Mouse (Mus musculus): Measurements from ENCODE around the gene Itgb6. TPM values are rescaled to one million over a fixed set of nuclear protein-coding genes. Genes with fewer than 3 reads are reported as not detected.

The Itgb6 gene
- polyA plus RNA-seq, 1 experiment from 2014 or later: 1.9 TPM

- H3K27ac ChIP-seq: peak overlapping the region; percentile 41
- no peak overlapping the region for H3K4me3 ChIP-seq (replicated peaks)
- H3K36me3 ChIP-seq: no peaks in the 10 kb centered on the region
- H3K4me1 ChIP-seq (replicated peaks): peaks cover 42% of the 10 kb centered on the region
- H3K9me3 ChIP-seq: no peaks in the 10 kb centered on the region
- peaks cover 3% of the 10 kb centered on the region; the same call in 1 of the 2 replicates for H3K27me3 ChIP-seq
- 25% methylated on average over 1 of the region's 1 CpGs for WGBS
- no peak overlapping the region for H3K9ac ChIP-seq (replicated peaks)
- H3K4me2 ChIP-seq: no peak overlapping the region
- ATAC-seq (ENCODE audit: insufficient number of reproducible peaks, insufficient read depth, low FRiP score, low TSS enrichment, low read depth): 0 out of 2 replicates have a peak, but pooled peaks have one; percentile 23
Observed at GRCm38 (mm10) chr2:60698155-60698554, 24.3 kb downstream of the Itgb6 start.

DNA sequence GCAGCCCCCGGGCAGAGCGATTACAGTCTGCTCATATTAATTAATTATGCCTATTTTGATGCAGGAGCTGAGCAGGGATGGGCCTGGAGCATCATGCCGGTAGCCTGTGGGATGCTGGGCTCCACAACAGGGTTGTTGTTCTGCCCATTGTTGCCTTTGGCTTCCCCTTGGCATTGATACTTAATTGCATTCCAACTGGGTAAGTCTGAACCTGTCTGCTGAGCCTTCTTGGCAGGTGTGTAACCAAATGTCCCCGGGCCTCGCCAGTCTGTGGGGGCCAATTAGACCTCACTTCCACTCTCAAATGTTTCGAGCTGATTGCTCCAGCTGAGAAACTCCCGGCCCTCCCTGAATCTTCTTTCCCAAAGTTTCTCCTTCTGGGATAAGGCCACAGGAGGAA lies 24.9 kb downstream of the Itgb6 start:
- Histone ChIP-seq H3K4me1 (replicated peaks) (peaks cover 45% of the 10 kb centered on the region), H3K4me3 (replicated peaks) (no peak overlapping the region), H3K36me3 (no peaks in the 10 kb centered on the region), H3K9me3 (no peaks in the 10 kb centered on the region), H3K4me2 (no peak overlapping the region), H3K27ac (peak overlapping the region; percentile 41; the same call in 1 of the 2 replicates), H3K27me3 (peaks cover 3% of the 10 kb centered on the region; the same call in 1 of the 2 replicates), H3K9ac (replicated peaks) (no peak overlapping the region)
- WGBS: 68% methylated on average over 7 of the region's 7 CpGs
- no peak for ATAC-seq (ENCODE audit: insufficient number of reproducible peaks, insufficient read depth, low FRiP score, low TSS enrichment, low read depth)

DNA sequence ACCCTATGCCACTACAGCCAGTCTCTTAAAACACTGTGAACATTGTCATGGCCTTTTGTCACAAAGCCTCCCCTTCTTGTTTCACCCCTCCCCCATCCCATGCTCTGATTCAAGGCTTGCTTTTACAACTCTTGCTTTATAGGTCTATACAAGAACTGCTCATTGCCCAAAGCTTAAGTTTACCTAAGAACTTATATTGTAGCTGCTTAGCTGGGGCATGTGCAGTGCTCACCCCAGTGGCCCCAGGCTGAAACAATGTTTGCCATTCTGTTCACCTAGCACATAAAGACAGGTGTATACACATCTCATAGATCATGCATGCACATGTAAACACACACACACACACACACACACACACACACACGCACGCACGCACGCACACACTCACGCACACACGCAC lies 25.9 kb downstream of the Itgb6 start:
- 88% methylated on average over 6 of the region's 6 CpGs for whole genome bisulfite sequencing
- Histone ChIP-seq H3K4me2 (no peak overlapping the region), H3K9me3 (no peaks in the 10 kb centered on the region), H3K4me3 (replicated peaks) (no peak overlapping the region), H3K9ac (replicated peaks) (no peak overlapping the region), H3K36me3 (no peaks in the 10 kb centered on the region), H3K4me1 (replicated peaks) (peaks cover 50% of the 10 kb centered on the region), H3K27me3 (peaks cover 3% of the 10 kb centered on the region; the same call in 1 of the 2 replicates), H3K27ac (no peak overlapping the region)
- no peak for ATAC-seq (ENCODE audit: insufficient number of reproducible peaks, insufficient read depth, low FRiP score, low TSS enrichment, low read depth)

DNA sequence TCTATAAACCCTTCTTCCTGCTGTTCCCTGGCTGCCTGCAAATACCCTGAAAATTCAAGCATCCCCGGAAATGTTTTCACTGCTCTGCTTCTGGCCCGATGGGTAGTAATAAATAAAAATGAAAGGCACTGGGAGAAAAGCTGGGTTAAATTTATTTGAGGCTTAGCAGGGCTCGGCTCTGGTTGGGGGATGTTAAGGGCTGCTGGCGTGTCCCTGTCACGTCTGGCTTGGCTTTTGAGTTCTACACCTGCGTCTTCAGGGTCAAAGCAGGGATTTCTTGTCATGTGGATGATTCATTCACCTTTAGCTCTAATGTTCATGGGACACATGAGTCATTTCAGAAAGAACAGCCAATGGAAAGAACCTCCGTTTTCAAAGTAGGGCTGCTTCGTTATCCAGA lies 26.7 kb downstream of the Itgb6 start:
- ATAC-seq (ENCODE audit: insufficient number of reproducible peaks, insufficient read depth, low FRiP score, low TSS enrichment, low read depth): no peak
- 23% methylated on average over 8 of the region's 8 CpGs for WGBS
- Histone ChIP-seq H3K4me2 (no peak overlapping the region), H3K4me3 (replicated peaks) (no peak overlapping the region), H3K27ac (no peak overlapping the region), H3K9me3 (no peaks in the 10 kb centered on the region), H3K9ac (replicated peaks) (no peak overlapping the region), H3K27me3 (peaks cover 3% of the 10 kb centered on the region; the same call in 1 of the 2 replicates), H3K36me3 (no peaks in the 10 kb centered on the region), H3K4me1 (replicated peaks) (peaks cover 50% of the 10 kb centered on the region)

- H3K9me3 ChIP-seq: no peaks in the 10 kb centered on the region
- H3K36me3 ChIP-seq: no peaks in the 10 kb centered on the region
- no peak for ATAC-seq (ENCODE audit: insufficient number of reproducible peaks, insufficient read depth, low FRiP score, low TSS enrichment, low read depth)
- H3K27me3 ChIP-seq: peaks cover 3% of the 10 kb centered on the region; the same call in 1 of the 2 replicates
- peaks cover 50% of the 10 kb centered on the region for H3K4me1 ChIP-seq (replicated peaks)
- WGBS: 86% methylated on average over 8 of the region's 8 CpGs
- no peak overlapping the region for H3K4me3 ChIP-seq (replicated peaks)
- H3K27ac ChIP-seq: no peak overlapping the region
- H3K4me2 ChIP-seq: no peak overlapping the region
- H3K9ac ChIP-seq (replicated peaks): no peak overlapping the region
Observed at GRCm38 (mm10) chr2:60694563-60694962, 27.9 kb downstream of the Itgb6 start.

DNA sequence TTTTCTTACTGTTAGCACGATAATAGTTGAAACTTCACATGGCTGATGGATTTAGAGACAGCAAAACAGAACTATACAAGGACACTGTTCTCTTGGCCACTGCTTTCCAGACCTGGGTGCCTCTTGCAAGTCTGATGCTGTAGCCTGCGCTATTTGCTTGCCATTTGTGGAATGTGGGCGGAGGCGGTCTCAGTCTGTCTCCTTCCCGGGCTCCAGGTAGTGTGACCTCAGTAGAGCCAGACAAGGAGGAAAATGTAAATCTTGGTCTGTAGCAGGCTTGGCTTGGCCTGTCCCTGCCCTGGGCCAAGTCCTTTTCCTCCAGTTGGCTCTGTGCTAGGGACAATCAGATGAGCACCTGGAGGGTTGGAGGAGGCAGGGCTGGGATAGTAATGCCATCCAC lies 30.2 kb downstream of the Itgb6 start:
- H3K4me2 ChIP-seq: no peak overlapping the region
- no peak overlapping the region for H3K27ac ChIP-seq
- H3K4me3 ChIP-seq (replicated peaks): no peak overlapping the region
- peaks cover 3% of the 10 kb centered on the region; the same call in 1 of the 2 replicates for H3K27me3 ChIP-seq
- H3K9me3 ChIP-seq: no peaks in the 10 kb centered on the region
- WGBS: 60% methylated on average over 5 of the region's 5 CpGs
- no peak overlapping the region for H3K9ac ChIP-seq (replicated peaks)
- no peaks in the 10 kb centered on the region for H3K36me3 ChIP-seq
- no peak for ATAC-seq (ENCODE audit: insufficient number of reproducible peaks, insufficient read depth, low FRiP score, low TSS enrichment, low read depth)
- H3K4me1 ChIP-seq (replicated peaks): peaks cover 36% of the 10 kb centered on the region

DNA sequence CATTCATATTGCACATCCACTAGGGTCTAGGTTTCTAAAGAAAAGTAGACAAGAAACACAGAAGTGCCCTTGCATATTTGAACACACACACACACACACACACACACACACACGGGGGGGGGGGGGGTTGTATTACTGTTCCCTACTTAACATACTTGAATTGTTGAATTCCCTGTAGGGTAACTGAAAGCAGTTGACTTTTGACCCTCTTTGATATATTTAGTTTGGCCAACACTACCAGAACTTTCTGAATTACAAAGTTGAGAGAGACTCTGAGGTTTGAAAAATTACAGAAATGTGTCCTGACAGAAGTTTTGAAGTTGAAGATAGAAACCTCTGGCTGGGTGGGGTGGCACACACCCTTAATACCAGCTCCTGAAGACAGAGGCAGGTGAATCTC lies 32.2 kb downstream of the Itgb6 start:
- no peak for ATAC-seq (ENCODE audit: insufficient number of reproducible peaks, insufficient read depth, low FRiP score, low TSS enrichment, low read depth)
- no peak overlapping the region for H3K9ac ChIP-seq (replicated peaks)
- H3K27me3 ChIP-seq: peaks cover 3% of the 10 kb centered on the region; the same call in 1 of the 2 replicates
- H3K4me2 ChIP-seq: no peak overlapping the region
- H3K4me1 ChIP-seq (replicated peaks): peaks cover 16% of the 10 kb centered on the region
- H3K27ac ChIP-seq: no peak overlapping the region
- 64% methylated on average over 1 of the region's 1 CpGs for WGBS
- no peak overlapping the region for H3K4me3 ChIP-seq (replicated peaks)
- no peaks in the 10 kb centered on the region for H3K36me3 ChIP-seq
- no peaks in the 10 kb centered on the region for H3K9me3 ChIP-seq

- peak; percentile 71; the same call in 1 of the 2 replicates for ATAC-seq (ENCODE audit: insufficient number of reproducible peaks, insufficient read depth, low FRiP score, low TSS enrichment, low read depth)
Observed at GRCm38 (mm10) chr2:60688944-60689615, 33.4 kb downstream of the Itgb6 start.

DNA sequence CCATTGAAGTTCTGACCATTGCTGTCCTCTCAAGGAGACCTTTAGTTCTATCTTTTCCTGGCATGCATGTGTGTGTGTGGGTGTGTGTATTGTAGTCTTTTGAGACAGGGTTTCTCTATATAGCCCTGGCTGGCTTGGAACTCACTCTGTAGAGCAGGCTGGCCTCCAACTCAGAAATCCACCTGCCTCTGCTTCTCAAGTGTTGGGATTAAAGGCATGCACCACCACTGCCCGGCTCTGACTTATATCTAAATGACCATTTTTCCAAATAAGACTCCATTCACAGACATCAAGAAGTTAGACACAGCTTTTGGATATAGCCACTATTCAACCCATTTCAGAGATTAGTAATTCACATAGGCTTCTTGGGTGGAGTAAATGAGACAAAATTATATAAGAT lies 34.3 kb downstream of the Itgb6 start:
- ATAC-seq (ENCODE audit: insufficient number of reproducible peaks, insufficient read depth, low FRiP score, low TSS enrichment, low read depth): no peak
- WGBS: 91% methylated on average over 1 of the region's 1 CpGs
- no peaks in the 10 kb centered on the region for H3K27me3 ChIP-seq
- no peak overlapping the region for H3K27ac ChIP-seq
- H3K36me3 ChIP-seq: no peaks in the 10 kb centered on the region
- peaks cover 8% of the 10 kb centered on the region for H3K4me1 ChIP-seq (replicated peaks)
- no peaks in the 10 kb centered on the region for H3K9me3 ChIP-seq
- no peak overlapping the region for H3K9ac ChIP-seq (replicated peaks)
- H3K4me3 ChIP-seq (replicated peaks): no peak overlapping the region
- no peak overlapping the region for H3K4me2 ChIP-seq

More at GRCm38 (mm10) chr2:60688944-60689615, 33.4 kb downstream of the Itgb6 start:
- Histone ChIP-seq H3K4me2 (no peak overlapping the region), H3K27me3 (no peaks in the 10 kb centered on the region; the same call in 1 of the 2 replicates), H3K4me3 (replicated peaks) (no peak overlapping the region), H3K9me3 (no peaks in the 10 kb centered on the region), H3K36me3 (no peaks in the 10 kb centered on the region), H3K4me1 (replicated peaks) (peaks cover 16% of the 10 kb centered on the region), H3K27ac (no peak overlapping the region), H3K9ac (replicated peaks) (no peak overlapping the region)
- 53% methylated on average over 14 of the region's 14 CpGs for WGBS

GRCm38 (mm10) chr2:60685973-60686372 lies 36.5 kb downstream of the Itgb6 start:
- Histone ChIP-seq H3K27me3 (no peaks in the 10 kb centered on the region), H3K36me3 (no peaks in the 10 kb centered on the region), H3K4me3 (replicated peaks) (no peak overlapping the region), H3K4me1 (replicated peaks) (no peaks in the 10 kb centered on the region; the same call in 1 of the 2 replicates), H3K4me2 (no peak overlapping the region), H3K9ac (replicated peaks) (no peak overlapping the region), H3K27ac (no peak overlapping the region), H3K9me3 (no peaks in the 10 kb centered on the region)
- ATAC-seq (ENCODE audit: insufficient number of reproducible peaks, insufficient read depth, low FRiP score, low TSS enrichment, low read depth): no peak

GRCm38 (mm10) chr2:60684168-60684567 lies 38.3 kb downstream of the Itgb6 start:
- 68% methylated on average over 3 of the region's 3 CpGs for WGBS
- no peak overlapping the region for H3K4me2 ChIP-seq
- no peak overlapping the region for H3K27ac ChIP-seq
- no peaks in the 10 kb centered on the region for H3K9me3 ChIP-seq
- no peak overlapping the region for H3K4me3 ChIP-seq (replicated peaks)
- no peaks in the 10 kb centered on the region; the same call in 1 of the 2 replicates for H3K4me1 ChIP-seq (replicated peaks)
- no peak for ATAC-seq (ENCODE audit: insufficient number of reproducible peaks, insufficient read depth, low FRiP score, low TSS enrichment, low read depth)
- H3K36me3 ChIP-seq: no peaks in the 10 kb centered on the region
- H3K27me3 ChIP-seq: no peaks in the 10 kb centered on the region
- no peak overlapping the region for H3K9ac ChIP-seq (replicated peaks)

- H3K27ac ChIP-seq: no peak overlapping the region
- whole genome bisulfite sequencing: 83% methylated on average over 2 of the region's 2 CpGs
- no peak for ATAC-seq (ENCODE audit: insufficient number of reproducible peaks, insufficient read depth, low FRiP score, low TSS enrichment, low read depth)
- no peaks in the 10 kb centered on the region for H3K9me3 ChIP-seq
- H3K9ac ChIP-seq (replicated peaks): no peak overlapping the region
- no peak overlapping the region for H3K4me2 ChIP-seq
- no peaks in the 10 kb centered on the region for H3K36me3 ChIP-seq
- H3K4me3 ChIP-seq (replicated peaks): no peak overlapping the region
- no peaks in the 10 kb centered on the region; the same call in 1 of the 2 replicates for H3K4me1 ChIP-seq (replicated peaks)
- no peaks in the 10 kb centered on the region for H3K27me3 ChIP-seq
Observed at GRCm38 (mm10) chr2:60682554-60682953, 39.9 kb downstream of the Itgb6 start.
